Mouse (Mus musculus) common myeloid progenitor, adult 5-6 weeks (primary cell): ENCODE data around the gene Prdm5. TPM values are rescaled to one million over a fixed set of nuclear protein-coding genes. Genes with fewer than 3 reads are reported as not detected.

ENCODE experiments used
- ATAC-seq: replicated peaks from 2 replicates; pipeline ENCODE4 v1.8.0; 2016; ENCODE audit warnings: low read depth, mild to moderate bottlenecking, moderate TSS enrichment, inconsistent platforms; ENCODE audit not compliant: poor library complexity, severe bottlenecking
- total RNA-seq: library from RNA; stranded (forward); fragments of 200-1000, 187-1606 nt; gene quantifications from 2 replicates; pipeline ENCODE4 v1.2.3, GENCODE M21; 2017

Gene Prdm5
- total RNA-seq, 1 experiment from 2014 or later: 27.0 TPM

DNA sequence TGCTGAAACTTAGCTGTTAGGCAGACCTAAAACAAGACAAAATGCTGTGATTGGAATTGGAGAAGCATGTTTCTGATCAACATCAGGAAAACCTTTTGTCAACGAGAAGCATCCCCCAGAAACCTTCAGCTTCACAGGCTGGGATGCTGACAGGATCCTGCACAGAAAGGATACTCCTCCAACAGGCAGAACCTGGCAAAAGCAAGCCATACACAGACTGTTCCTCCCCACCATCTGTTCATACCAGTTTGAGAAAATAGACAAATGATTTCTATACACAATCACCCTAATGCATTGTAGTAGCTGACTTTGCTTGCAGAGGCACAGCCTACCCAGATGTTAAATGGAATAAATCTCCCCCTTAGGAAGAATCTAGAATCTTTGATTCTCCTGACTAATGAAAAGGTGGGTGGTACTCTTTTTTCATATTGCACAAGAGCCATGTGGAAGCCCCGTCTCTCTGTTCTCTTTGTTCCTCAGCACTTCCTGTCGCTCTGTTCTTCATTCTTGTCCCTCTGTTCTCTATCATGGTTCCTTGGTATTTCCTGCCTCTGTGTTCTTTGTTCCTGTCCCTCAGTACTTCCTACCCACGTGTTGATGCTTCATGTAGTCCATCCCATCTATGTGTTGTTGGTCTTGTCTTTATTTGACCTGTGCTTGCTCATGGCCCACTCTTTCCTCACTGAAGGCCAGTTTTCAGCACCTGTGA is 39.4 kb downstream of the Prdm5 start:
- no peak for ATAC-seq

DNA sequence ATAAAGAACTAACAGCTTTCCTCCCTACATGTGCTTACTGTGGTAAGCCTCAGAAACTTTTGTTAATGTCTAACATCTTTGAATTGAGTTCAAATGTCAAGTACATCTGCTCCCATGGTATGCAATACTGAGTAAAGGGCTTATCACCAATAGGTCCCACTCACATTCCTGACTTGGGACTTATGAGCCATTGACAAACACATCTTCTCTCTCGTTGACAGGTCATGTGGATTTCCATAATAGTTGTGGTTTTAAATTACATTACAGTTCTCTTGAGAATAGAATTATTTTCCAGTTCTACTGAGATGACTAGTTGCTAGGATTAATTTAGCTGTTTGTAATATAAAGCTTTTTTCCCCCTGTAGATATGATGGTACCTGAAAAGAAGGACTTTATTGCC is 49.9 kb downstream of the Prdm5 start:
- no peak for ATAC-seq

DNA sequence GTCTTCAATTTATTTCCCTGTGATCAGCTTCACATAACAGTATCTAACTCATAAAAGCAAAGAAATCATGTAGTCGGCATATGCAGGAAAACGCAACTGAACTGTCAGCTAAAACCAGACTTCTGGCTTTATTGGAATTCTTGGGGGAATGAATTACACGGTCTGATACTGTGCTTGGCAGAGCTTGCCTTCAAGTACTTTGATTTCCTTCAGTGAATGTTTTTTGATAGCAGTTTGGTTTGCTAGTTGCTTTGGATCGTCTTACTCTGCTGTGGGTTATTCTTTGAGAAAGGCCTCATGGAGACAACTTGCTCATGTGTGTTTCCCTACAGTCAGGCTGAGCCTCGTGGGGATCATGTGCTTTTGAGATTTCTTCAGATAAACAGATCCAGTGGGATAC is 52.7 kb downstream of the Prdm5 start:
- no peak for ATAC-seq

DNA sequence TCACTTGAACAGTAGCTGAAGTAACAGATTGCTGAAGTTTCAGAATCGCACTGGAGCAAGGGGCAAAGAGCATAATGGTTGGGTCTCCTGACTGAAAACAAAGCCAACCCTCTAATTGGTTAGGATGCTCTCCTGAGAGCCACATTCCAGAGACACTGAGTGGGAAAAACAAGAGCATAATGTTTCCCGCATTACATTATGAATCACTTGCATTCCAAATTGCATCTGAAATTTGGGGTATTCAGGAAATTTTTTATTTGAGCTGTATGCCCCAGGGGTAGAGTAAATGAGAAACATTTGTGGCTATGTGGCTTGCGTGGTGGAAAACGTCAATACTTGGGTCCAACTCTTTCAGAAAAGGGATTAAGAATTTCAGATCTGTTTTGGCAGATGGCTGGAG is 55.2 kb downstream of the Prdm5 start:
- no peak for ATAC-seq

DNA sequence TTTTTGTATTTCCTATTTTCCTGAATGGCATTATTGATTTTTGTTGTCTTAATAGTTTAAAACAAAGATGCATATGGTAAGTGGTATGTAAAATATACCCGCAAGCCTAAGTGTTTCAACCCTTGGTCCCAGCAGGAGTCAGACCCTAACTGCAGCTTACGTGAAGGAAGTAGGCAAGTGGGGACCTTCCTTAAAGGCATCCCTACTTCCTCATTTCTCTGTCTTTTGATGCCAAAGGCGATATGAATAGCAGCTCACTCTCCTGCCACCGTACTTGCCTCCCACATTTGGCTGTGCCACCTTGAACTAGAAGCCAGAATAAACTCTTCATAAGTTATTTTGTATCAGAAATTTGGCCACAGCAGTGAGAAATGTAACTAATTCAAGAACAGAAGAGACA is 63.8 kb downstream of the Prdm5 start:
- peak; percentile 69; the same call in 1 of the 2 replicates for ATAC-seq

DNA sequence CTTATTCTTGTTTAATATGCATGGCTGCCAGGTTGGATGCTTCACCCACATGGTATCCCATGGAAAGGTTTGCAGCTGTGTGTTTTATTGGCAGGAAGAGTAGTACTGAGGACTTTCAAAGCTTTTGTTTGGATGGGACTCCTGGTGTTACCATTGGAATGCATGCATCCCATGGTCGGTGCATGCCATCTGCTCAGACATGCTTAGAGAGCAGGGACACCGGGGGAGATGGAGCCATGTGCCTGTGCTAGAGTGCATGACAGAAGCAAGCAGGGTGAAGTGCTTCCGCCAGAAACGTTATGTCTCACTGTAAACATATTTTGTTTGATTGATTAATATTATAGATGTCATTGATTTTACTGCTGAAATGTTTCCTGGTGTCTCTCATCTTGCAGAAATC is 70.3 kb downstream of the Prdm5 start:
- no peak for ATAC-seq

DNA sequence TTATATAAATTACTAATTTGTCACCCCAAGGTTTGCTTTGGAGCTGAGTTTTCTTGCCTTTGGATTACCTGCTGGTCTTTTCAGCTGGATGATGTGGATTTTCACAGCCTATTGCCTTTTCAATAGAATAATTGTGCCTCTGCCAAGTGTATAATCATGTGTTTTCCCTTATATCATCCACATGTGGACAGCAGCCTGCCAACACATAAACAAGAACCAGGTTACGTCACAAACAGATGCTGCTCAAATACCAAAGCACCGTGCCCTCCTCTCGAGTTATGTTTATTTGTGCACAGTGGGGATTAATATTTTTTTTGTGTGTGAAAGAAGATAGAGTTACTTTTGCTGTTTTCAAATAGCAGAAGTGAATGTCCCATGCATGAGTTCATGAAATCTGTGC is 70.9 kb downstream of the Prdm5 start:
- no peak for ATAC-seq

DNA sequence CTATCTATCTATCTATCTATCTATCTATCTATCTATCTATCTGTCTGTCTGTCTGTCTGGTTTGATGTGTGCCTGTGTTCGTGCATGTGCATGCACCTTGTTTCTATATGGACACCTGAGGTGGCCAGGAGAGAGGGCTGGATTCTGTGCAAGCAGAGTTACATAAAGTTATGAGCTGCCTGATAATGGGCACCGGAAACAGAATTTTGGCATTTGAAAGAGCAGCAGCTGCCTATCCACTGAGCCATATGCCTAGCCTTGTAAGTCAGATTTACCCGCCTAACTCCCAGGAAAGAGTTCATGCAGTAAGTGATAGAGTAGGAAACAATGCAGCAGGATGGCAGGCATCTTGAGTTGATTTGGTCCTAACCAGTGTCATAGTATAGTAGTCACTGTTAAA is 71.4 kb downstream of the Prdm5 start:
- ATAC-seq: no peak

DNA sequence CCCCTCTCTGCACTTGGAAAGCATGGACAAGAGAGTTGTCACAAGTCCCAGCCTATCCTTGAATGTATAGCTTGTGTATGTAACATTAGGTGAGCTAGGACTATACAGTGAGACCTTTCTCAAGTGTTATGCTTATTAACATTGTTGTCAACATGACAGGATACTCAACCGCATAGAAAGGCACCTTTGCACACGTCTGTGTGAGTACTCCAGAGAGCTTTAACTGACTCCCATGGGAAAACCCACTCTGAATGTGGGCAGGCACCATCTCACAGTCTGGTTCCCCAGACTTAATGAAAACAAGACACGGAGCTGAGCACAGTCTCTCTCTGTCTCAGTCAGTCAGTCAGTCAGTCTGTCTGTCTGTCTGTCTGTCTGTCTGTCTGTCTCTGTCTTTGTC is 75.2 kb downstream of the Prdm5 start:
- no peak for ATAC-seq

DNA sequence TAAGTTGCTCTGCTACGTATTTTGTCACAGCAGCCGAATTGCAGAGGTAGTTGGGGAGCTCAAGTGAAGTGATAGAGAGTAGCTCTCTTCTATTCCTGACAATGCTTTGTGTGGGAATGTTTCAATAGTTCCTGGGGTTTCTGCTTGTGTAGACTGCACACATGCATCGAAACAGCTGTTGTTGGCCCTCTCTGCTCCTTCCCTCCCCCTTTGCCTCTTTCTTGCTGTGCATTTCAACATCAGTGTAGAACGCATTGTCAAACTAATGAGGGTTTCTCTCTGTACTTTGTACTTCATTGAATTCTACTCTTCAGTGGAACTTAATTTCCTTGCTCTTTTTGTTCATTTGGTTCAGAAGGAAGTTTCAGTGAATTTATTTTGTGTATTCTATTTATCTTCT is 75.8 kb downstream of the Prdm5 start:
- no peak for ATAC-seq

DNA sequence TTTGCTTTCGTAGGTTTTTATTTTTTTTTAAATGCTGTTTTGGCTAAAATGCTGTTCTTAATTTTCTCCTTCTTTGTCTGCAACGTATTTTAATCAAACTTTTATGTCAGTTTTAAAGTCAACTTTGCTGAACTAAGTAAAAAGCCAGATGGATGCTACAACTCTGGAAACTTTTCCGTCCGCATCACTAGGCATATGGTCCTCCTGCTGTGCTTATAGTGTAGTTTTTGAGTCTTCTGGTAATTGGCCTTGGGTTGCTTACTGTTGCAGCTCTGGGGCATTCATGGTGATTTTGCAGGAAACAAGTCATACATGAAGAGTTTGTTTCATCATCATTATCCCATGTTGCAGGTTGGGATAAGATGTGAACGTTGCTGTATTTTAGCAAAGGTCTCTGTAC is 81.8 kb downstream of the Prdm5 start:
- ATAC-seq: no peak

DNA sequence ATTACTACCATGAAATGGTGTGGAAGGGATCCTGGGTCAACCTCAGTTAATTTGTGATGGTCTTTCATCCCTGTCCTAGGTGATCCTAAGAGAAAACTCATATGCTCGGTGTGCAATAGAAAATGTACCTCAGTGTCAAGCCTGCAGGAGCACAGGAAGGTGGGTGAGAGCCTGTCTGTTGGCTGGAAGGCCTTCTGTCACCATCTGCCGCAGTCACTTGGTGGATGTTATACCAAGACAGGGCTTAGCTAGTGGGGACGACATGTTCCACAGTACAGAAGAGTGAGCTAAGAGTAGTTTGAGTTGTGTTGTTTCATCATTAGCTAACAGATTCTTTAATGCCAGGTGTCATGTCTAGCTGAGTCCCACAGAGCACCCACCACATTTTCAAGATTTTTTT is 84.0 kb downstream of the Prdm5 start:
- ATAC-seq: no peak

DNA sequence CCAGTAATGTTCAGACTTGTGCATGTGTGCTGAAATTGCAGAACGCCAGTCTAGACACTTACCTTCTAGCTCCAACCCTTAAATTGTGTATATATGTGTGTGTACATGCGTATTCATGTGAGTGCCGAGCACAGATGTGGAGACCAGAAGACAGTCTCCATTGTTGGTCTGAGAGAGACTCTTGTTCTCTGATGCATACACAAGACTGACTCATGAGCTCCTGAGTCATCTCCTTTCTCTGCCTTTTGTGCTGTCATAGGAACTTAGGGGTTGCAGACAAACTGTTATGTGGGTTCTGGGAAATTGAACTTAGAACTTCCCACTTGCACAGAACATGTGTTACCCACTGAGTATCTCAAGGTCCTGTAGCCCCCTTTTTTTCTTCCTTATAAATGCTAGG is 85.4 kb downstream of the Prdm5 start:
- no peak for ATAC-seq

DNA sequence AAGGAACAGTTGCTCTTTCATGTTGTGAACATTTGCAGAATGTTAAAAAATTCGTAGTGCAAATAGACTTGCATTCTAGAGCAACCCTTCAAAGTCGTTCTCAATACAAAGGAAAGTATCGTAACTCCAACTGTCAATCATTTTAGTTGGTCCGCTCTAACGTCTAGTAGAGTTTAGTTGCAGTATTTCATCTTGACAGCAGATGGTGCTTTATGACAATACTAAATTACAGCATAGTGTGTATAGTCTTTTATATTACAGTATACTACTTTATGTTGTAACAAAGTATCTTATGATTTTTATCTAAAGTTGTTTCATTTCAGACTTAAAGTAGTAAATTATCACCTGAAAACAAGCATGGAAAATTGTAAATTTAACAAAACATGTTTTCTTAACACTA is 86.1 kb downstream of the Prdm5 start:
- 0 out of 2 replicates have a peak, but pooled peaks have one; percentile 39 for ATAC-seq

DNA sequence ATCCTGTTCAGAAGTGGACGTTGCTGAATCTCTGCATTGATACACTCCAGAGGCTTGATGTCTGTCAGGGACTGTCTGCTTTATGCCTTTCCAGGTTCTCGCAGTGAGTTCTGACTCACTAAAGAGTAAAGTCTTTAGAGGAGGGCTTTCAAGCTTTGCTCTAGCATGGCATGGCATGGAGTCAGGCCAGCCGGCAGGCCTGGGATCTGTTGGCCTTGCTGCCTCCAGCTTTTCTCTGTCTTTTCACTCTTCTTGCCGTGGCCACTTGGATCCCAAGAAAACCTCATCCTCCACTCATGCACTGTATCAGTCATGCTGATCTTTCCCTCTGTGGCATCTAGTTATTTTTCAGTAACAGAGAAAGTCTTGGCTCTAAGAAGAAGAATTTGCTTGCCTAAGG is 87.1 kb downstream of the Prdm5 start:
- no peak for ATAC-seq

DNA sequence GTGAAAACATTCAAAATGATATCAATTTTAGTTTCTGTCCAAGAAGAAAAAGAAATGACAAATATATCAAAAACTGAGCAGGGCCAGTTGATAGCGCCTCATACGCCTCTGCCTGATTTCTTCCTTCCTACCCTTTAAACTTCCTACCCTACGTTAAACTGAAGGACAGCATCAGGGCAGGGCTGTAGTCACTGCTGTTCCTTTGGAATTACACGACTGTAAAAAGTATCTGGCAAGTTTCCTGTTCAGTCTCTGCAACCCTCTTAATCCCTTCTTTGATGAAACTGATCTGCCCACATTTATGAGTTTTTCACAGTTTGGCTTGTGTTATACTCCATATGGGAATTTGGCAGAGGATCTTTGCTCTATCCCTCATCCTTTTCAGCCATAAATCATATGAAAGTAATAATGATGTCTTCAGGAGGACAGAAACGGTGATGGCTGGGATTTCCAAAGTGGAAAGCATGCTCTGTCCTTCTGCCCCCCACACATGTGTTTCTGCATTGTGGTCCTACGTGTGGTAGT is 93.0 kb downstream of the Prdm5 start:
- no peak for ATAC-seq

DNA sequence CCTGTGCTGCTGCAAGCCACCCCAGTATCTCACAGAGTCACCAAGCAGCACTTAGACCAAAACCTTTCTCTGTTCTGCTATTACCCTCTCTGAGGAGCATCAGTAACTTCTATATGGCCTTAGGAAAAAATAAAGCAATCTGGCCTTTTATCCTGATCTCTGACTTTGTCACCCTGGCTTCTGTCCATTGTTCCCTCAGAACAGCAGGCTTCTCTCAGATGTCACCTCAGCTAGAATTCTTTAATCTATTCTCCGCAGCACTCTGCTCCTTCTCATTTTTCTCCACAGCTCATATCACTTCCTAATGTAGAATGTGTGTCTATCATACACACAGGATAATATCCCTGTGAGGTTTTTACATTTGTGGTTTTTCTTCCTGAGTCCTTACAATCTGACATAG is 99.5 kb downstream of the Prdm5 start:
- no peak for ATAC-seq

DNA sequence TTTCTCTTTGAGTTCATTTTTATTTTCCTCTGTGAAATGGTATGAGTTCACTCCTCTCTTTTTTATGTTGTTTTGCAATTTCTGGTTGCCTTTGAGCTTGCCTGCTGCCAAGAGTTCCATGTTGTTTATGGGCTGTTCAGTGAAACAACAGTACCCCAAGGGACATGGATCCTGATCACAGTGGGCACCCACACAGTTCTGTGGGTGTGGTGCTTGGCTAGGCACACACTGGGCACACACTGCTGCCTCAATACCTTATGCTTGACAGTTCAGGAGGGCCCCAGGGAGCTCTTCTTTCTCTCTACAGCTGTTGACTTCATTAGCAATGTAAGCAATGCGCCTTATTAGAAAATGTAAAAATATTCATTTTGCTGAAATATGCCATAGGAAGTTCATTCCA is 110.0 kb downstream of the Prdm5 start:
- ATAC-seq: no peak

DNA sequence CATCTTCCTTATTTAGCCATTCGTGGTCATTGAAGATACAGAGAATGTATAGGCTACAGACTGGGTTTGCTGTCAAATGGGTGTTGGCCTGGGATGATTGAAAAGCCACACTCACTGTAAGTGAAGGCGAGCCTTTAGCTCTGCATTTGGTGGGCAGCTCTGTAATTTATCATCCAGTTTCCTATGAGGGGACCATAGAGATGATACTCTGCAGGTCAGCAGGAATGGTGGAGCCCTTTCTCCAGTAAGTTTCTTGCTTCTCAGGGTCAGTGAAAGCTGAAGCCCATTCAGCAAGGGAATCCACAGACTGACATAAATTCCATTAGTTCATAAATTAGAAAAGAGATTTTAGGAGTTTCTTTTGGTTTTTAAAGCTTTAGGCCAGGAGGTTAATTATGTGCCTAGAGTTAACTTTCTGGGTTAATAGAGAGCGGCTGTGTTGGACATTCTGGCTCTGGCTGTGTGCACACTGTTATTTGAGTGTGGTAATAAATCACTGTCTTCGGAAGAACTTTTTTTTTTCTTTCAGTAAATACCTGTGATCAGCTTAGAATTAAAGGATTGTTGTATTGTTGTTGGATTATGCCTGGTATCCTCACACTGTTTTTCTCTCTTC is 113.4 kb downstream of the Prdm5 start:
- ATAC-seq: no peak

DNA sequence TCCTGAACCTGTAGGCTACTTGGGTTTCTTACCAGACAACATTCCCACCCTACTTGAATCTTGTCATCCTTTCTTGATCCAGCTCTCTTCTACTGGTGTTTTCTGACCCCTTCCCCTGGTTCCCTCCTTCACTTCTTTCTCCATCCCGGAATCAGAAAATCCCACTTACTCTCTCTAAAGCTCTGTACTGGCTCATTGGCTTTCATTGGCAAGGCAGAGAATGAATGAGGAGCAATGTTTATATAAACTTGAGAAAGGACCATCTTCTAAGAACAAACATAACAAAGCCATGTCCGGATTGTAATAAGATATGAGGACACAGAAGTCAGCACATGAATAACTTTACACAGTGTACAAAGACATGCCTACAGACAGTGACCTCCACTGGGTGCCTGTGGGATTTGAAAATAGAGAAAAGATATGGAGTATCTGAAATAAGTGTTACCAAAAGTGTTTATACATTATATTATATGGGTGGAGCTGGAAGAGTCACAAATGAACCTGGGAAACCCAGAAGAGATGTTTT is 127.9 kb downstream of the Prdm5 start:
- ATAC-seq: no peak

DNA sequence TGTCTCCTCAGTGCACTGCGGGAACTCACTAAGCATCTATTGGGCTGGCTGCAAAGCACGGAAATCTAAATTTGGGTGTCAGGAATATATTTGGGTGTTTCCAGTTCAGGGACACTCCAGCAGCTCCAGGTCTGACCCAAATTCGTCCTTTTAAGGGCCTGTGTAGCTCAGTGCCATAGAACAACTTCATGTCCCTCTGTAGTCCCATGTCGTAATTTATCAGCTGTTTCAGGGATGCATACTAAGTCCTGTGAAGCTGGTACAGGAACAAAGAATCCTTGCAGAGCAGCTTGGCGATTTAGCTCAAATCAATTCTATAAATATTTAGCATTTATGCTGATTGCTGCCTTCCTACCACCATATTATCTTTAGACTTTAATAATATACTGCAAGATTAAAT is 136.6 kb downstream of the Prdm5 start:
- ATAC-seq: no peak

DNA sequence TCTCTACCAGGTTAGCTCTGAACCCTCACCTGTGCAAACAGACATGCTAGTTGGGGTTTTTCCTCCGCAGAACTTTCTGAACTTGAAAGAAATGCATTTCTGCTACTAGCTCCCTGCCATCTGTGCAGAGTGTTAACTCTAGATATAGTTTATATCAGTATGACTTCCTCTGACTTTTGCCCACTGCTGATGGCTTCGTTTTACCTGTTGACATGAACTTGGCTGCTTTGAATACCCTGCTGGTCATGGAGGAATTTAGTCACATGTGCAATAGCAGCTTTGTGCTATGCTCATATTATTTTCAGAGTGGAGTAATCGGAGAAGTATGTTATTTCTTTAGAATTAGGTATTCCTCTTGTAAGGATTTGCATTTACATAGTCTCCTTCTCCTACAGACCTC is 142.9 kb downstream of the Prdm5 start:
- no peak for ATAC-seq
